Mouse (Mus musculus) C2C12 (cell line): ENCODE results near the gene Pik3c2g. TPM values are rescaled to one million over a fixed set of nuclear protein-coding genes. Genes with fewer than 3 reads are reported as not detected.

ENCODE experiments used
- H3K27me3 ChIP-seq: one replicate; pipeline ENCODE4 v1.6.1; 2011; ENCODE audit not compliant: control insufficient read depth, insufficient read depth, insufficient read length
- H3K36me3 ChIP-seq: one replicate; pipeline ENCODE4 v1.6.1; 2011; ENCODE audit not compliant: control insufficient read depth, insufficient read depth
- H3K4me3 ChIP-seq: one replicate; pipeline ENCODE4 v1.5.1; 2011; ENCODE audit warnings: mild to moderate bottlenecking, control low read depth; ENCODE audit not compliant: poor library complexity, insufficient read depth, severe bottlenecking
- H3K79me2 ChIP-seq: one replicate; pipeline ENCODE4 v1.6.1; 2011; ENCODE audit not compliant: control insufficient read depth, insufficient read depth
- H3K79me3 ChIP-seq: one replicate; pipeline ENCODE4 v1.6.1; 2011; ENCODE audit warnings: low read depth, control low read depth
- H3ac ChIP-seq: one replicate; pipeline ENCODE3; 2011; ENCODE audit warnings: low read depth; ENCODE audit not compliant: control insufficient read depth, insufficient read length
- CEBPB ChIP-seq: IDR thresholded peaks from one replicate; pipeline ENCODE4 v1.6.1; 2011; ENCODE audit warnings: low read depth, mild to moderate bottlenecking, control low read depth, moderate library complexity
- CTCF ChIP-seq: IDR thresholded peaks from one replicate; pipeline ENCODE4 v1.5.1; 2011; ENCODE audit not compliant: control insufficient read depth, insufficient read depth, insufficient read length
- FOSL1 ChIP-seq: IDR thresholded peaks from one replicate; pipeline ENCODE4 v1.8.0; 2011; ENCODE audit warnings: mild to moderate bottlenecking, low read length; ENCODE audit not compliant: poor library complexity, insufficient read depth, severe bottlenecking
- MAX ChIP-seq: IDR thresholded peaks from one replicate; pipeline ENCODE4 v1.6.1; 2011; ENCODE audit warnings: mild to moderate bottlenecking, control low read depth
- MYOD1 ChIP-seq: IDR thresholded peaks from one replicate; pipeline ENCODE4 v1.6.1; 2011; ENCODE audit warnings: low read depth; ENCODE audit not compliant: control insufficient read depth, insufficient read length
- MYOG ChIP-seq: IDR thresholded peaks from one replicate; pipeline ENCODE4 v1.6.1; 2011; ENCODE audit not compliant: control insufficient read depth, insufficient read length; ENCODE audit errors: extremely low read depth
- USF1 ChIP-seq: IDR thresholded peaks from one replicate; pipeline ENCODE4 v1.6.1; 2011; ENCODE audit warnings: low read depth, mild to moderate bottlenecking, control low read depth, moderate library complexity
- polyA plus RNA-seq: library from polyadenylated mRNA; unstranded; fragments of >200 nt; fragmentation: generic; extraction: Trizol; gene quantifications from one replicate; pipeline ENCODE4 v1.2.1, GENCODE M21; 2012; ENCODE audit warnings: missing spikeins

The Pik3c2g gene
- polyA plus RNA-seq, 1 experiment, result not detected

DNA sequence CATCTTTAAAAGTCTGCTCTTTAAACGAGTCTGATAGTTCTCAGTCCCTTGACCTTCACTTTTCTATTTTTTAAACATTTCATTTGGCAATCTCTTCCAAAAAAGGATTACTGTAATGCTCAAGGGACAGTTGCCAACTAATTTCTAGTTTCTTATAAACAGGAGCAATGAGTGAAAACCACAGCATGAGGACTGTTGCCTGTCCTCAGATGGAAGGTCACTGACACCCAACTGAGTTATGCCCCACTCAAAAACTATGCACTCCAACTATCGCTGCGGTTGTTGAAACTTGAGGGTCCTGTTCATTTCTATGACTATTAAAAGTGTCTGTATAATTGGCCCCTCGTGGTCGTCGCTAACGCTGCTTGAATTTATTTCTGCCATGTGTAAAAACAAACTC lies 252.9 kb downstream of the Pik3c2g start:
- Histone ChIP-seq H3K27me3 (no peaks in the 10 kb centered on the region), H3K4me3 (no peak overlapping the region), H3K79me3 (no peaks in the 10 kb centered on the region), H3K79me2 (no peaks in the 10 kb centered on the region), H3ac (no peak overlapping the region), H3K36me3 (no peaks in the 10 kb centered on the region)
- TF ChIP-seq CTCF, result no peak
- no peak for TF ChIP-seq CEBPB
- no peak for TF ChIP-seq MYOD1
- no peak for TF ChIP-seq MAX

DNA sequence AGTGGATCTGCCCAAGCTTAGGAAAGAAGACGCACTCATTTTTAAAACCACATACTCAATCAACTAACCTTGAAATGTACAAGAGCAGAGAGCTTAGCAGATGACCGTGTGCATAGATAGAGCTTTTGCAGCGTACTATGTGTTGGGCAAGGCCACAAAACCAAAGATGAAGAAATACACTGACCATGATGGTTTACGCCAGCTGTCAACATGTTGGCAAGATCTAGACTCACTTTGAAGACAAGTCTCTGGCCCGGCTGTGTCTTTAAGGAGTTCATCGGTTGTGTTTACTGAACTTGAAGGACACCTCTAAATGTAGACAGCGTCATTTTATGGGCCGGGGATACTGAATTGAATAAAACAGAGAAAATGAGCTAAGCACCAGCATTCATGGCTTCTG lies 254.3 kb downstream of the Pik3c2g start:
- no peak overlapping the region for H3K4me3 ChIP-seq
- H3K79me2 ChIP-seq, result no peaks in the 10 kb centered on the region
- no peaks in the 10 kb centered on the region for H3K79me3 ChIP-seq
- H3K36me3 ChIP-seq, result no peaks in the 10 kb centered on the region
- no peaks in the 10 kb centered on the region for H3K27me3 ChIP-seq
- TF ChIP-seq MAX (no peak), FOSL1 (no peak), CTCF (no peak), CEBPB (no peak), MYOG (no peak), MYOD1 (no peak), USF1 (no peak)
- no peak overlapping the region for H3ac ChIP-seq

DNA sequence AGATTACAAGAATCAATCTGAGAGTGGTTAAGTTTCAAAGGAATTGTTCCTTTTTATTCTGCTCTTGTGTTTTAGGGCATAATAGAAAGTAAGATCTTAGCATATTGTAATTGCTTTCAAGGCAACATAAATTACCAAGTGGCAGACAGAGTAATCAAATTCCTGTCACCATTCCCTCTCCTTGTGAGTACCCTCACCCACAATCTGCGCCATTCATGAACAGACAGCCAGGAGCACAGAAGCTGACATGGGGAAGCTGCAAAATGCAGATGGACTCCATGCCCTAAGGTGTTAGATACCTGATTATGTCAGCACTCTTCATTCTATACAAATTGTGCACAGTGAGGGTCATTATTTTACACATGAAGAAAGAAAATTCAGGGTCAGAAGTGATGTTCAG lies 255.6 kb downstream of the Pik3c2g start:
- Histone ChIP-seq H3K79me3 (no peaks in the 10 kb centered on the region), H3ac (no peak overlapping the region), H3K79me2 (no peaks in the 10 kb centered on the region), H3K27me3 (no peaks in the 10 kb centered on the region), H3K4me3 (no peak overlapping the region), H3K36me3 (no peaks in the 10 kb centered on the region)
- TF ChIP-seq CTCF (no peak), MYOD1 (no peak), FOSL1 (no peak)

DNA sequence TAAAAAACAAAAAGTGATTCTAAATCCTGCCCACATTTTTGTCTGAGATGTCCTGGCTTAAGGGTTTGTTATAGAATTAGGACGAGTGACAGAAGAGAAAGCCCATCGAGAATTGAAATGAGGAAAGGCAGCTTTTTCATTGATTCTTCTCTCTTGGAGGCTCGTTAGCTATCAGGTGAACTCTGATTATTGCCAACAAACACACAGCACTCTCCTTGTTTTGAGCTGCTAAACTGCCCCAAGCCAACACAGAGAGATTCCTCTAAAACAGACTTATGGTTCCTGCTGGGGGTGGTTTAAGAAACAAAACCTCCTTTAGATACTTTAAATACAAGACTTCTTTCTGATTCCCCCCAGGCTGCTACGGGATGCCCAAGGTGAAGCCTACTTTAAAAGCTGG lies 256.5 kb downstream of the Pik3c2g start:
- H3K4me3 ChIP-seq, result no peak overlapping the region
- no peaks in the 10 kb centered on the region for H3K79me2 ChIP-seq
- H3ac ChIP-seq, result no peak overlapping the region
- TF ChIP-seq CEBPB (no peak), CTCF (no peak), MAX (no peak), MYOD1 (no peak), MYOG (no peak), FOSL1 (no peak), USF1 (no peak)
- H3K36me3 ChIP-seq, result no peaks in the 10 kb centered on the region
- no peaks in the 10 kb centered on the region for H3K79me3 ChIP-seq
- no peaks in the 10 kb centered on the region for H3K27me3 ChIP-seq

DNA sequence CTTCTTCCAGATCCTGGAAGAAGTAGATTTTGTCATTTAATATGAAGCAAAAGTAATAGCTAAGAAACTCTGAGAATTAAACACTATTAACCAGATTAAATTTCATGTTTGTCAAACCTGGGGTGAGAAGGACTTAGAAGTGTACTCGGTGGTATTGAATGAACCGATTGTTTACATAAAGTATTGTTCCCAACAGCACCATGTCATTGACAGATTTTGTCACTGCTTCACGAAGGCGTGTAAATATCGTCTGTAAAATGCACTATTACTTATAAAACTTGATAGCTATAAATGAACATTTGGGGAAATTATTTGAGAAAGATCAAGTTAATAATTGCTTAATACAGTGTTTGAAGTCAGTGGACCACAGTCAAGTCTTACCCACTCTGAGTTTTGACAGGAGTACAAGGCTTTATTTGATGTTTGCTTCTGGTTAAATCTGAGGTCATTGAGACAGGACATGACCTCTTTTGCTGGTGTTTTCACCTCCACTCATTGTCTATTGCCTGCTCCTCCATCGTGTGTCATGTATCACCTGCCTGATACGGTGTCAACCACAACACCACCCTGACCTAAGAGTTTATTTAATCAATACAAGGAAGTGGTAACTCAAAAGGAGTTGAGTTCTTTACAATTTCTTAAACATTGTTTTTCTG lies 260.0 kb downstream of the Pik3c2g start:
- TF ChIP-seq MAX (no peak), USF1 (no peak), FOSL1 (no peak), MYOD1 (no peak), MYOG (no peak), CTCF (no peak), CEBPB (no peak)
- Histone ChIP-seq H3ac (no peak overlapping the region), H3K36me3 (no peaks in the 10 kb centered on the region), H3K4me3 (no peak overlapping the region), H3K79me2 (no peaks in the 10 kb centered on the region), H3K27me3 (no peaks in the 10 kb centered on the region), H3K79me3 (no peaks in the 10 kb centered on the region)

DNA sequence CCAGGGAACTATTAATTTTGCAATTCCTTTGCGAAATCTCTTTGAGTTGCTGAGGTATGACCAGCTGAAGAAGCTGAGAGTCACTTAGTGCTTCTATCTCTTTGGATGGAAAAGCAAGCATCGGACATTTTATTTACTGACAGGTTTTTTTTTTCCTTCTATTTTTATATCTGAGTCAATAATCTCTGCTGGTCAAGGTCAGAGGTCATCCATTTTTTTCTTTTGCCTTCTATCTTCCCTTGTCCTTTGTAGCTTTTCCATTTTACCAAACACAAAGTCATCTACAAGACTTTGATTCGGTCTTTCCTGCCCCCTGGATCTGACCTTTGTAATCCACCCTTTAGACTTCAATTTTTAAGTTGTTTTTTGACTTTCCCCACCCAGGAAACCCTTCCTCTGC lies 262.9 kb downstream of the Pik3c2g start:
- Histone ChIP-seq H3ac (no peak overlapping the region), H3K27me3 (no peaks in the 10 kb centered on the region), H3K79me2 (no peaks in the 10 kb centered on the region), H3K36me3 (no peaks in the 10 kb centered on the region), H3K4me3 (no peak overlapping the region), H3K79me3 (no peaks in the 10 kb centered on the region)
- TF ChIP-seq CTCF, result no peak
- no peak for TF ChIP-seq MYOG
- TF ChIP-seq USF1, result no peak
- TF ChIP-seq MAX, result no peak
- TF ChIP-seq MYOD1, result no peak
- no peak for TF ChIP-seq CEBPB
- TF ChIP-seq FOSL1, result no peak
